Mouse (Mus musculus) intestine, embryonic 15.5 days (tissue): ENCODE measurements at regions not wholly inside any gene's neighbourhood (a gene's known extent, or its start where the extent isn't known, plus 50 kb on each side); places are given as distances from the start of the nearest gene placed in this dataset.

ENCODE experiments used
- ATAC-seq: fragments of 200-750 bp; cut with Nextera tagmentation; 2 replicates; pipeline ENCODE4 v1.8.0; 2017; ENCODE audit warnings: moderate TSS enrichment, moderate library complexity
- H3K27ac ChIP-seq: fragments of 300-500 bp; sonication (generic); 2 replicates; pipeline ENCODE4 v1.5.1; 2015; ENCODE audit warnings: mild to moderate bottlenecking, inconsistent platforms
- H3K27me3 ChIP-seq: fragments of 300-500 bp; sonication (generic); replicated peaks from 2 replicates; pipeline ENCODE4 v1.6.1; 2015; ENCODE audit warnings: inconsistent platforms
- H3K36me3 ChIP-seq: fragments of 300-500 bp; sonication (generic); 2 replicates; pipeline ENCODE4 v1.6.1; 2015; ENCODE audit warnings: inconsistent platforms
- H3K4me1 ChIP-seq: fragments of 300-500 bp; sonication (generic); replicated peaks from 2 replicates; pipeline ENCODE4 v1.6.1; 2015; ENCODE audit warnings: inconsistent platforms
- H3K4me2 ChIP-seq: fragments of 300-500 bp; sonication (generic); replicated peaks from 2 replicates; pipeline ENCODE4 v1.6.1; 2015; ENCODE audit warnings: mild to moderate bottlenecking, inconsistent platforms
- H3K4me3 ChIP-seq: fragments of 300-500 bp; sonication (generic); replicated peaks from 2 replicates; pipeline ENCODE4 v1.5.1; 2015; ENCODE audit warnings: inconsistent platforms
- H3K9ac ChIP-seq: fragments of 300-500 bp; sonication (generic); 2 replicates; pipeline ENCODE4 v1.6.1; 2015; ENCODE audit warnings: inconsistent platforms
- H3K9me3 ChIP-seq: fragments of 300-500 bp; sonication (generic); 2 replicates; pipeline ENCODE4 v1.6.1; 2016; ENCODE audit warnings: inconsistent platforms
- WGBS: fragments of 180-500 bp; shearing (Covaris S2); methylation state at CpG from one replicate; pipeline ENCODE4 v1.1.7; 2015; 5-methylcytosine and 5-hydroxymethylcytosine counted together

- no peaks in the 10 kb centered on the region for H3K4me1 ChIP-seq
- no peaks in the 10 kb centered on the region for H3K36me3 ChIP-seq
- no peak overlapping the region for H3K27ac ChIP-seq
- H3K9ac ChIP-seq: no peak overlapping the region
- H3K4me3 ChIP-seq: no peak overlapping the region
- no peak overlapping the region for H3K4me2 ChIP-seq
- no peaks in the 10 kb centered on the region for H3K27me3 ChIP-seq
- H3K9me3 ChIP-seq: no peaks in the 10 kb centered on the region
- 15% methylated on average over 2 of the region's 2 CpGs for WGBS
- no peak for ATAC-seq
These were observed 595.3 kb downstream of the Epha4 start for GRCm38 (mm10) chr1:76919541-76919940.

- Histone ChIP-seq H3K36me3 (no peaks in the 10 kb centered on the region), H3K9me3 (no peaks in the 10 kb centered on the region)
- ATAC-seq: no peak
These were observed 594.3 kb downstream of the Epha4 start for GRCm38 (mm10) chr1:76920634-76921033.

GRCm38 (mm10) chr1:76927041-76927440, 587.8 kb downstream of the Epha4 start:
- no peak overlapping the region for H3K9ac ChIP-seq
- H3K4me2 ChIP-seq: no peak overlapping the region
- H3K27me3 ChIP-seq: no peaks in the 10 kb centered on the region
- 74% methylated on average over 5 of the region's 5 CpGs for WGBS
- H3K4me1 ChIP-seq: no peaks in the 10 kb centered on the region
- no peaks in the 10 kb centered on the region for H3K9me3 ChIP-seq
- H3K36me3 ChIP-seq: no peaks in the 10 kb centered on the region
- H3K4me3 ChIP-seq: no peak overlapping the region
- H3K27ac ChIP-seq: no peak overlapping the region
- no peak for ATAC-seq

More at GRCm38 (mm10) chr1:76920634-76921033, 594.3 kb downstream of the Epha4 start:
- Histone ChIP-seq H3K27ac (no peak overlapping the region), H3K27me3 (no peaks in the 10 kb centered on the region), H3K4me3 (no peak overlapping the region), H3K4me1 (no peaks in the 10 kb centered on the region), H3K4me2 (no peak overlapping the region), H3K9ac (no peak overlapping the region)

- WGBS: 90% methylated on average over 2 of the region's 2 CpGs
- no peaks in the 10 kb centered on the region for H3K27me3 ChIP-seq
- no peak overlapping the region for H3K9ac ChIP-seq
- H3K27ac ChIP-seq: no peak overlapping the region
- no peak overlapping the region for H3K4me3 ChIP-seq
- no peaks in the 10 kb centered on the region for H3K4me1 ChIP-seq
- no peak for ATAC-seq
- H3K4me2 ChIP-seq: no peak overlapping the region
- no peaks in the 10 kb centered on the region for H3K36me3 ChIP-seq
- H3K9me3 ChIP-seq: no peaks in the 10 kb centered on the region
These were observed 586.9 kb downstream of the Epha4 start for GRCm38 (mm10) chr1:76928035-76928434.

- no peak for ATAC-seq
- no peak overlapping the region for H3K9ac ChIP-seq
- H3K27me3 ChIP-seq: no peaks in the 10 kb centered on the region
- no peaks in the 10 kb centered on the region for H3K4me1 ChIP-seq
- H3K9me3 ChIP-seq: no peaks in the 10 kb centered on the region
- H3K36me3 ChIP-seq: no peaks in the 10 kb centered on the region
- no peak overlapping the region for H3K27ac ChIP-seq
- H3K4me2 ChIP-seq: no peak overlapping the region
- no peak overlapping the region for H3K4me3 ChIP-seq
- 65% methylated on average over 4 of the region's 4 CpGs for whole genome bisulfite sequencing
These were observed 581.4 kb downstream of the Epha4 start for GRCm38 (mm10) chr1:76933460-76933859.

- Histone ChIP-seq H3K9ac (no peak overlapping the region), H3K4me3 (no peak overlapping the region), H3K27ac (no peak overlapping the region), H3K27me3 (no peaks in the 10 kb centered on the region), H3K4me2 (no peak overlapping the region), H3K9me3 (no peaks in the 10 kb centered on the region), H3K4me1 (0 out of 2 replicates have a peak, but pooled peaks cover 3% of the 10 kb centered on the region), H3K36me3 (no peaks in the 10 kb centered on the region)
- WGBS: 10% methylated on average over 3 of the region's 3 CpGs
- no peak for ATAC-seq
These were observed 572.2 kb downstream of the Epha4 start for GRCm38 (mm10) chr1:76942730-76943129.

GRCm38 (mm10) chr1:76944046-76944445, 570.8 kb downstream of the Epha4 start:
- WGBS: 64% methylated on average over 4 of the region's 4 CpGs
- H3K4me1 ChIP-seq: 0 out of 2 replicates have a peak, but pooled peaks cover 3% of the 10 kb centered on the region
- H3K27ac ChIP-seq: no peak overlapping the region

GRCm38 (mm10) chr1:76955031-76955430, 559.9 kb downstream of the Epha4 start:
- ATAC-seq: no peak
- no peaks in the 10 kb centered on the region for H3K9me3 ChIP-seq
- H3K36me3 ChIP-seq: no peaks in the 10 kb centered on the region
- no peak overlapping the region for H3K9ac ChIP-seq
- no peak overlapping the region for H3K4me3 ChIP-seq
- H3K27ac ChIP-seq: no peak overlapping the region
- no peak overlapping the region for H3K4me2 ChIP-seq
- H3K27me3 ChIP-seq: no peaks in the 10 kb centered on the region
- no peaks in the 10 kb centered on the region for H3K4me1 ChIP-seq

More at GRCm38 (mm10) chr1:76944046-76944445, 570.8 kb downstream of the Epha4 start:
- Histone ChIP-seq H3K4me2 (no peak overlapping the region), H3K36me3 (no peaks in the 10 kb centered on the region), H3K4me3 (no peak overlapping the region), H3K27me3 (no peaks in the 10 kb centered on the region), H3K9ac (no peak overlapping the region), H3K9me3 (no peaks in the 10 kb centered on the region)
- no peak for ATAC-seq

- WGBS: 86% methylated on average over 5 of the region's 5 CpGs
- no peak for ATAC-seq
- Histone ChIP-seq H3K4me2 (no peak overlapping the region), H3K36me3 (no peaks in the 10 kb centered on the region), H3K9me3 (no peaks in the 10 kb centered on the region), H3K4me3 (no peak overlapping the region), H3K9ac (no peak overlapping the region), H3K27me3 (no peaks in the 10 kb centered on the region), H3K27ac (no peak overlapping the region), H3K4me1 (no peaks in the 10 kb centered on the region)
These were observed 557.5 kb downstream of the Epha4 start for GRCm38 (mm10) chr1:76957411-76957810.

- no peak overlapping the region for H3K4me3 ChIP-seq
- no peaks in the 10 kb centered on the region for H3K4me1 ChIP-seq
- H3K4me2 ChIP-seq: no peak overlapping the region
- H3K27ac ChIP-seq: no peak overlapping the region
- no peaks in the 10 kb centered on the region for H3K9me3 ChIP-seq
- H3K36me3 ChIP-seq: no peaks in the 10 kb centered on the region
- no peaks in the 10 kb centered on the region for H3K27me3 ChIP-seq
- ATAC-seq: no peak
- no peak overlapping the region for H3K9ac ChIP-seq
- WGBS: 66% methylated on average over 4 of the region's 4 CpGs
These were observed 556.2 kb downstream of the Epha4 start for GRCm38 (mm10) chr1:76958706-76959105.

- 62% methylated on average over 4 of the region's 4 CpGs for WGBS
- no peak overlapping the region for H3K4me3 ChIP-seq
- ATAC-seq: no peak
- no peaks in the 10 kb centered on the region for H3K27me3 ChIP-seq
- H3K4me2 ChIP-seq: no peak overlapping the region
- no peak overlapping the region for H3K27ac ChIP-seq
- H3K9me3 ChIP-seq: no peaks in the 10 kb centered on the region
- H3K36me3 ChIP-seq: no peaks in the 10 kb centered on the region
- H3K9ac ChIP-seq: no peak overlapping the region
- H3K4me1 ChIP-seq: no peaks in the 10 kb centered on the region
These were observed 542.4 kb downstream of the Epha4 start for GRCm38 (mm10) chr1:76972454-76972853.

- H3K4me2 ChIP-seq: no peak overlapping the region
- H3K9me3 ChIP-seq: no peaks in the 10 kb centered on the region
- no peak overlapping the region for H3K4me3 ChIP-seq
- no peaks in the 10 kb centered on the region for H3K4me1 ChIP-seq
- H3K27ac ChIP-seq: no peak overlapping the region
- WGBS: 50% methylated on average over 12 of the region's 12 CpGs
- H3K9ac ChIP-seq: no peak overlapping the region
- ATAC-seq: no peak
- H3K27me3 ChIP-seq: no peaks in the 10 kb centered on the region
- H3K36me3 ChIP-seq: no peaks in the 10 kb centered on the region
These were observed 539.6 kb downstream of the Epha4 start for GRCm38 (mm10) chr1:76975077-76975945.

GRCm38 (mm10) chr1:76980498-76981152, 534.3 kb downstream of the Epha4 start:
- WGBS: 75% methylated on average over 9 of the region's 9 CpGs
- no peak overlapping the region for H3K27ac ChIP-seq
- ATAC-seq: no peak
- H3K36me3 ChIP-seq: no peaks in the 10 kb centered on the region
- H3K4me3 ChIP-seq: no peak overlapping the region
- no peak overlapping the region for H3K9ac ChIP-seq
- no peaks in the 10 kb centered on the region for H3K27me3 ChIP-seq
- no peak overlapping the region for H3K4me2 ChIP-seq
- H3K4me1 ChIP-seq: no peaks in the 10 kb centered on the region
- H3K9me3 ChIP-seq: no peaks in the 10 kb centered on the region
